Mouse (Mus musculus) embryo, embryonic 11.5 days (tissue): ENCODE data around the gene Ints1.
"Not testable (repeated sequence)": the region's sequence is repeated elsewhere in the genome, so short reads cannot be mapped to it uniquely, and the experiment has no call there.

ENCODE experiments used
- DNase-seq: peaks from one replicate; pipeline ENCODE4 v3.0.0-alpha.2; 2012; ENCODE audit warnings: low read depth, low spot score

Ints1 gene

DNA sequence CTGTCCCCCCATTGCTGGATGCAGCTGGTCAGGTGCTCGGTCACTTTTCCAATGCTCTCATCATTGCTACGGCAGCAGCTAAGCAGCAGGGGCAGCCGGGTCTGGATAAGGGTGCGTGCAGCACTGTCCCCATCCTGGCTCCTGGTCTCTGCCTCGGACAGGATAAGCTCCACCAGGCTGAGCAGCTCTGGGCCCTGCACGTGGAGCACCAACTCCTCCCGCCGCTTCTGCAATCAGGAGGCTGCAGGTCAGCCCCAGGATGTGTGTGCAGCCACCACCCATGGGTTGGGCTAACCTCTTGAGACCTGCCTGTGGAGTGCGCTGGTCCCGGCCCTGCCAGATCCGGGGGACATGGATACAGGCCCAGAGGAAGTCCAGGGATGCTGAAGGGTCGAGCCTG is 19.3 kb downstream of the Ints1 start:
- DNase-seq: no peak

GRCm38 (mm10) chr5:139754753-139755152 is 20.7 kb downstream of the Ints1 start:
- DNase-seq: no peak

DNA sequence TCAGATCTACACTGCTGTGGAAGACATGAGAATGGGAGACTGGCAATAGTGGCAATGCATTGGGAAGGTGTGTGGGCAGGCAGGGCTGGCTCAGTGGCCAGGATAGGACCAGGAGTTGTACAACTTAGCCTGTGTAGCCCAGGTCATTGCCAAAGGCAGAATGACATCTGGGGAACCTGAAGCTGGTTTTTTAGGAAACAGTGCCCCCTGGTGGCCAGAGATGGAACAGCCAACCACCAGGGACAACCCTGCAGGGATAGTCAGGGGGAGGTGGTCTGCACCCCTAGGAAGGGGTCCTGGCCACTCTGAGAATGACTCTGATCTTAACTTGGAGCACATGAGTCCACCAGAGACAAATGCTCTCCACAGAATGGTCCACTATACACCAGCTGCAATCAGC is 24.9 kb downstream of the Ints1 start:
- DNase-seq: peak; percentile 59

DNA sequence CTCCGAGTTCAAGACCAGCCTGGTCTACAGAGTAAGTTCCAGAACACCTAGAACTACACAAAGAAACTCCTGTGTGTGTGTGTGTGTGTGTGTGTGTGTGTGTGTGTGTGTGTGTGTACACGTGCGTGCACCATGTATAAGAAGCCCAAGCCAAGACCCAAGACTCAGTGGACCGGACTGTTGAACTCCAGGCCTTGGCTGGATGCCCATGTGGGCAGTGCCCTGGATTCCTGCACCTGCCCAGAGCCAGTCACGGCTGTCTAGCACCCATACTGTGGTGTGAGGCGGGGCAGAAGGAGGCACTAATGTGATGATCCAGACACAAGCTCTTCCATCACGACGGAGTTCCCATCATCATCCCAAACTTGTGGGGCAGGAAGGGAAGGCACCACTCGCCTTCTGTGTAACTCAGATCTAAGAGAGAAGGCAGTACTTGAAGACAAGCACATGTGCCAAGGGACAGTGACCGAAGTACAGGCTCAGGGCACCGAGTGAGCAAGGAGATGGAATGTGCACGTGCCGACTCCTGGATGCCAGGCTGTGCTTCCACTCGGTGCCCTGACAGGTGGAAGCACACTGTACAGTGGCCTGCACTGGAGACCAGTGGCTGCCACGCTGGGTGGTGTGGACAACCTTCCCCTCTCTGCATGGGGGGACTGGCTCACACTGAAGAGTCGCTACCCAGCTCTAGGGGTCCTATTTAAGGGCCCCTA is 25.9 kb downstream of the Ints1 start:
- DNase-seq: no peak

- DNase-seq: no peak
Measured at GRCm38 (mm10) chr5:139745771-139746170, 29.7 kb downstream of the Ints1 start.

DNA sequence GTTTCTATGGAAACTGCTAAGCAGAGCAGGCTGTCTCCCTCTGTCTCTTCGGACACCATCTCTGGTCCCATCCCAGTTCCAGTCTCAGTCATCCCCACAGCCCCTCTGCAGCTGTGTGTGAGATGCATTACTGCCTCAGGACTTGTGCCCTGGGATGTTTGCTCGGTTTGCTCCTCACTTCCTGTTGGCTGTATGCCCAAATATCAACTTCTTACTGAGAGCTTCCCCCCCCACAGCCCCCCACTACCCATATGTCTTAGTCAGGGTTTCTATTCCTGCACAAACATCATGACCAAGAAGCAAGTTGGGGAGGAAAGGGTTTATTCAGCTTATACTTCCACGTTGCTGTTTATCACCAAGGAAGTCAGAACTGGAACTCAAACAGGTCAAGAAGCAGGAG is 32.8 kb downstream of the Ints1 start:
- DNase-seq: not testable (repeated sequence)

DNA sequence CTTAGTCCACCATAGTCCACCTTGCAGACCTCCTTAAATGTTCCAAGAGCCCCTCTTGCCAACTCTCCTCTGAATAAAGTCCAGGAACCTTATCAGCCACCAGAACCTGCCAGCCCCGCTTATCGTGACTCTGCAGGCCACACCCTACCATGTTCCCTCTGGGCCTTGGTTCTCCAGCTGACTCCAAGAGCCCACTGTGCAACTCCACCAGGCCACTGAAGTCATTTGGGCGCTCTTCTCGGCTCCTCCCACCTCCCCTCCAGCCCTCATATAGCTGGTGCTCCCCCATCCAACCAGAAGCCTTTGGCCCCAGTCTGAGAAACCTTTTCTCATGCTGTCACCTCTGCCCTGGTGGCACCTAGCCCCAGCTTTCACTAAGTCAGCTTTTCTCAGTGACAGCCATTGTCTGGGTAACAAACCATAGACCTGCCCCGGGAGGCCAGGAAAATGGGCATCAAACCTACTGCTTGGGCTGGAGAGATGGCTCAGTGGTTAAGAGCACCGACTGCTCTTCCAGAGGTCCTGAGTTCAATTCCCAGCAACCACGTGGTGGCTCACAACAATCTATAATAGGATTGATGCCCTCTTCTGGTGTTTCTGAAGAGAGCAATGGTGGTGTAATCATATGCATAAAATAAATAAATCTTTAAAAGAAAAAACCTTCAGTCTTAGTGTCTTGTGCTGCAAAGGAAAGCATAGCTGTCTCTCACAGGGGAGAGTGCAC is 36.7 kb downstream of the Ints1 start:
- DNase-seq: no peak

GRCm38 (mm10) chr5:139737841-139738591 is 37.5 kb downstream of the Ints1 start:
- DNase-seq: no peak

DNA sequence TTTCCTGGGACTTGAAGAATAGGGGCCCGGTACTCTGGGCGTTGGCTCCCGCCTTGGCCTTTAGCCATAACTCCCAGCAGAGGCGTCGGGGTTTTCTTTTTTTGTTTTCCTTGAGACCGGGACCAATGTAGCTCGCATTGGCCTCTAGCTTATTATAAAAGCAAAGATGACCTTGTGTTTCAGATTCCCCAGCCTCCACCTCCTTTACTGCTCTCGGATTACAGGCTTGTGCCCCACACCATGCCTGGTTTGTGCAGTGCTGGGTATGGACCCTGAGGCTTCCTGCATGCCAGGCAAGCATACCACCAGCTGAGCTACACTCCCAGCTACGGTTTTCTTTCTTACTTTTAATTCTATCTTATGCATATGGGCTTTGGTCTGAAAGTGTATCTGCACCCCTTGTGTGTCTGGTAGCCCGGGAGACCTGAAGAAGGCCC is 39.0 kb downstream of the Ints1 start:
- no peak for DNase-seq

GRCm38 (mm10) chr5:139735677-139736503 is 39.6 kb downstream of the Ints1 start, which contains the start of gene Micall2:
Gene Micall2, minus strand, starts transcription at chr5:139736336.
- DNase-seq: peak; percentile 91

- no peak for DNase-seq
Measured at GRCm38 (mm10) chr5:139734746-139735145, 40.7 kb downstream of the Ints1 start.

- DNase-seq: no peak
Measured at GRCm38 (mm10) chr5:139734016-139734415, 41.5 kb downstream of the Ints1 start.

DNA sequence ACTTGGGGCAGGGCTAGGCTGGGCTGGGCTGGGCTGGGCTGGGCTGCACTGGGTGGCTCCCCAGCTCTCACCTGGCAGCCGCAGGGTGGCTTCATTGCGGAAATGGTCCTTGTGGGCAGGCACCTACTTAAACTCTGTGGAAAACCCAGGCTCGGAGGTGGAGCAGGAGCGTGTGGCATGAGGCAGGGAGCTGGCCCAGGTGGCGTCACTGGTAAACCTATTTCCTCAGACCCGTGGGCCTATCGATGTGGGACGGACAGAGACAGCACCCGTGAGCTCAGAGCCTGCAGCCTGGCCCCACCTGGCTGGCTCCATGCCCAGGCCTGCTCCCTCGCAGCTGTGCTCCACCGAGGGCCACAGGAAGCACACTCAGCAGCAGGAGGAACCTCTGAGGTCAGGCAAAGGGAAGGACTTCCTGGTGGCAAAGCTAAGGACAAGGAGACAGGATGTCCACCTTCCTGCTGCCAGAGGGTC is 42.8 kb downstream of the Ints1 start:
- no peak for DNase-seq

DNA sequence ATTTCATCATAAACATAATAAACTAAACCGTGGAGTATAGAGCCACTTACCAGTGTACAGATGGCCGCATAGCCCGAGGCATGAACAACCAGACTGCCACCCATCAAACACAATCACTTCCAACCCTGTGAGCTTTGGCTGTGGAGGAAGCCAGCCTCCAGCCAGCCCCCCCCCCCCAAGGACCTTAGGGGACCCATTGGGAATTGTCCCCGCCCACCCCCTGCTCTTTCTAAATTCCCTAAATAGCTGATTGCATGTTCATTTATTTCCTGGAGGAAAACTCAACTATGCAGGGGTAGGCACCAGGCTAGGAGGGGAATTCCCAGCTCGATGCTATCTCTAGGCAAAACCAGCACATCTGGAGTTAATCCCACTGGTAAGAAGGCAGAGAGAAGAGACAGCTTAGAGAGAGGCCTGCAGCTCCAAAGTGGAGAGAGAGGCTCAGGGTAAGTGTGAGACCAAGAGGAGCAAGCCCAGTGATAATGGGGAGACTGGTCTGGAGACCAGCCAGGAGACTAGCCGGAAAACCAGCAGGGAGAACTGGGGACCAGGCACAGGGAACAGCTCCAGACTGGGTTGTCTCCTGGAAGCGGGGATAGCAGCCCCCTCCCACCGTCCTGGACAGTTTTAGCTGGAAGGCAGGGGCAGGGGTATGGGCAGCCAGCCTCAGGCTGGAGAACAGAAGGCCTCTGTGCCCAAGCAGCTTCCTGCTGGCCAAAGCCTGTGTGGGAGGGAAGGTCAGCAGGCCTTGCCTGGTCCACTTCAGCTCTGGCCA is 44.6 kb downstream of the Ints1 start:
- no peak for DNase-seq

GRCm38 (mm10) chr5:139727261-139727660 is 48.2 kb downstream of the Ints1 start:
- DNase-seq: no peak

DNA sequence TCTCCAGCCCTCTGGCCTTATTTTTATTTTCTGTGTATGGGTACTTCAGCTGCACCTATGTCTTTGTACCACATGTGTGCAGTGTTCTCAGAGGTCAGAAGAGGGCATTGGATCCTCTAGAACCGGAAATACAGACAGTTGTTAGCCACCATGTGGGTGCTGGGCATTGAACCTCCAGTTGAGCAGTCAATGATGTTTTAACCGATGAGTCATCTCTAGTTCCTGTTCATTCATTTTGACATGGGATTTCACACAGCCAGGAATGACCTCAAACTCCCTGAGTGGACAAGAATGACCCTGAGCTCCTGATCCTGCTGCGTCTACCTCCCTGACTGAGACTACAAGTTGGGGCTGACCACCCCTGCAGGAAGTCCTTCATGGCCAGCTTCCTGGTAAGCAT is 49.3 kb downstream of the Ints1 start:
- DNase-seq: no peak

- no peak for DNase-seq
Measured at GRCm38 (mm10) chr5:139724336-139725116, 50.9 kb downstream of the Ints1 start.

GRCm38 (mm10) chr5:139723113-139723512 is 52.4 kb downstream of the Ints1 start:
- DNase-seq: no peak

DNA sequence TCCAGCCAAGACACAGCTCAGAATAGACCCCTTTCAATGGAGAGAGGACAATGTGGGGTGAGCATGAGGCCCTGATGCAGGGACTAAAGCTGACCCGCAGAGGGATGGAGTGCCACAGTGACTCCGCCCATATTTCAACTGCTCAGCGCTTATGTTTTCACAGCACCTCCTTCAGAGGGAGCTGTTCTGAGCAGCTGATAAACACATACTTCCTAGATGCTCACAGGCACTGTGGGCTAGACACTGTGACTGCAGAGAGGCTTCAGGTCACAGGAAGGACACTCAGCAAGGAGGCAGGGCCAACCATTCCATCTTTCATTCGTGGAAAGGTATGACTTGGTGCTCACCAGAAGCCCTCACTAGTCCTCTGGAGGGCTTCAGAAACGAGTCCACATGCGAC is 52.8 kb downstream of the Ints1 start:
- no peak for DNase-seq

DNA sequence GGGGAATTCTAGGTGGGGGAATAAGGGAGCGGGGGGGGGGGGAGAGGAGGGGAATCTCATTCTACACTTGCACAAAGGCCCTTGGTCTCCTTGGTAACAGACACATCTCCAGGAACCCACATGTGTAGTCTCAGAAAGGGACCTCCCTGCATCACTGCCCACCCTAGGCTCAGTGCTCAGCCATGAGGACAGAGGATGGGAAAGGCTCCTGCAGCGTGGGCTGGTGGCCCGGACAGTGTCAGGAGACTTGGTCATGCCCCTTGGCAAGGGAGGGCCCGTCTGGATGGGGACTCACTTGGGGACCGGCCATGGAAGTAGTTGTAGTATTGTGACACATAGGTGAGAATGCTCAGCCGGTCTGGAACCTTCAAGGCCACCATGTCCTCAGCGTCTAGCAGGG is 56.5 kb downstream of the Ints1 start:
- DNase-seq: no peak
